Mouse (Mus musculus) olfactory bulb, adult 2 months (tissue): ENCODE measurements at regions not wholly inside any gene's neighbourhood (a gene's known extent, or its start where the extent isn't known, plus 50 kb on each side); places are given as distances from the start of the nearest gene placed in this dataset.

Experiments
- H3K27ac ChIP-seq: fragments of 200-500 bp; 2 replicates; pipeline ENCODE4 v1.5.1; 2012; ENCODE audit warnings: low read depth, low read length; ENCODE audit not compliant: insufficient read depth
- H3K4me1 ChIP-seq: fragments of 200-500 bp; 2 replicates; pipeline ENCODE4 v1.6.1; 2012; ENCODE audit warnings: low read length; ENCODE audit not compliant: control insufficient read depth, insufficient read depth
- H3K4me3 ChIP-seq: fragments of 200-500 bp; 2 replicates; pipeline ENCODE4 v1.5.1; 2012; ENCODE audit warnings: mild to moderate bottlenecking, low read depth, low read length, moderate library complexity; ENCODE audit not compliant: insufficient read depth
- CTCF ChIP-seq: fragments of 200-500 bp; IDR thresholded peaks from 2 replicates; pipeline ENCODE4 v1.5.1; 2012; ENCODE audit warnings: low read depth, mild to moderate bottlenecking, low read length, moderate library complexity; ENCODE audit not compliant: insufficient read depth
- POLR2A ChIP-seq: fragments of 200-500 bp; IDR thresholded peaks from 2 replicates; pipeline ENCODE4 v1.6.1; 2012; ENCODE audit warnings: mild to moderate bottlenecking, low read depth, low read length, moderate library complexity; ENCODE audit not compliant: insufficient read depth
- WGBS: fragments of 180-500 bp; shearing (Covaris S2); methylation state at CpG from one replicate; pipeline ENCODE4 v1.1.7; 2018; 5-methylcytosine and 5-hydroxymethylcytosine counted together

DNA sequence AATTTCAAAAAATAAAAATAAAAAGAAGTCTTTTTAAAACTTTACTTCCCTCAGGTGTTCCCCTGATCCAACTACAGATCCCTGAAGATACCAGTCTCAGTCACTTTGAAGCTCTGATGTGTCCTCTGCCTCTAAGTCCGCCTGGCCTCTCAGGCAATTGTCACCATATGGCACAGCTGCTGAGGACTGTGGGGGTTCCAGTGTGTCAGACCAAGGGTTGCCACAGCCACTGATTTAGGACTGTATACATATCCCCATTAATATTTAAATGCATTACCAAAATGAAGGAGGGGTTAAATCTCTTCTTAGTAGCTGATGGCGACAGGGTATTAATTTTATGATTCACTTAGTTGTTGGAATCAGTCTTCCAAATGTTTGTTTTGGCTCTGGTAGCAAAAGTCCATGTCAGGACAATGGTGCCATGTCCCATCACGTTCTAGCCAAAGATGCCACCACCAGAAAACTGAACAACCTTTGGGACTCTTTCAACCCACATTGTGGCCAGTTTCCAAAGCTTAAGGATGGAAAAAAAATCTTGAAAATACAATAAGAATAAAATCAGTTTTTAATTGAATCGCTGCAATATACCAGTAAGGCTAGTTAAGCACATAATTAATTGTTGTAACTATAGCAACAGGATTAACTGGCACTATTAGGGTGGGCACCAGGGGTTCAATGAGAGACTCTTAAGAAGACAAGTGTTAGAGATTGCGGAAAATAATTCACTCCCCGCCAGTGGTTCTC, 62.5 kb downstream of the Arrdc4 start:
- TF ChIP-seq CTCF (no peak), POLR2A (no peak)
- H3K27ac ChIP-seq: no peak overlapping the region
- H3K4me1 ChIP-seq: no peaks in the 10 kb centered on the region
- H3K4me3 ChIP-seq: no peak overlapping the region
- 65% methylated on average over 6 of the region's 6 CpGs for WGBS

DNA sequence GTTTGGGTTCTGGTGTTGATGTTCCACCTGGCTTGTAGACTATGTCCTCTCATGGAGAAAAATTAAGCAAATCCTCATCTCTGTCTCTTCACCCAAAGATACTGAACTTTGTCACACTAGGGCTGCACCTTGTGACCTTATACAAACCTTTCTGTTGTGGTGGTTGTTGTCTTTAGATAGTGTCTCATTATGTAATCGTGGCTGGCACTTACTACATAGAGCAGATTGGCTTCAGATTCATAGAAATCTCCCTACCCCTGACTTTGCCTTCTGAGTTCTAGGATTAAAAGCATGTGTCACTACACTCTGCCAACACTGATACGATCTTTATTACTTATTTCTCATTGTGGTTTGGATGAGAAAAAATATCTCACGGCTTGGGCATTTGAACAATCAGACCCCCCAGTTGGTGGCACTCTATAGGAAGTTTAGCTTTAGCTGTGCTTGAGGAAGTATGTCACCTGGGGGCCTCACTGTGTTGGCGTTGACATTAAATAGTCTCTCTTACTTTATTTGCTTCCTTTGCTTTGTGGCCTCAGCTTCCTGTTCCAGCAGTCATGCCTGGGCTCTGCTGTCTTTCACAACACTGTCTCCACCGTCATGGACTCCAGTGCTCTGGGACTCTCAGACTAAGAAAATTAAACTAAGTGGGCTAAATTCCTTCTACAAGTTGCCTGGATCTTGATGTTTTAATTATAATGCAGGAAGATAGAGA, 66.0 kb downstream of the Arrdc4 start:
- H3K4me1 ChIP-seq: no peaks in the 10 kb centered on the region
- no peak for TF ChIP-seq POLR2A
- TF ChIP-seq CTCF: no peak
- WGBS: 84% methylated on average over 5 of the region's 5 CpGs
- H3K27ac ChIP-seq: no peak overlapping the region
- no peak overlapping the region for H3K4me3 ChIP-seq

DNA sequence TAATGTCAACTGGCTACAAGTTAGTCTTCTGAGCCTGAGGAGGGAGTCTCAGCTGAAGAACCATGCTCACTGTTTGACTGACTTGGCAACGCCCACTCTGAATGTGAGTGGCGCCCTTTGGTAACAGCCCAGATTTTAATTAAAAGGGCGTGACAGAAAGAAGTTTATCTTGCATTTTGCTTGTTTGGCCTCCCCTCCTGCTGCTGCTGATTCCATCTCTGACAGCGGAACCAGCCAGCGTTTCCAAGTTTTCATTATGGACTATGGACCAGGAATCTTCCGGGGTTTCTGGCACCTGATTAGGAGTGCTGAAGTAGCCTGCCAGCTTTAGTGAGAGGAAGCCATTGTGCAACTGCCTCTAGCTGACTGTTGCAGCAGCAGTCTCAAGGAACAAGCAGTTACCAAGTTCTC, 66.7 kb downstream of the Arrdc4 start:
- TF ChIP-seq CTCF (no peak), POLR2A (no peak)
- Histone ChIP-seq H3K4me3 (no peak overlapping the region), H3K4me1 (no peaks in the 10 kb centered on the region), H3K27ac (no peak overlapping the region)
- WGBS: 18% methylated on average over 6 of the region's 6 CpGs

DNA sequence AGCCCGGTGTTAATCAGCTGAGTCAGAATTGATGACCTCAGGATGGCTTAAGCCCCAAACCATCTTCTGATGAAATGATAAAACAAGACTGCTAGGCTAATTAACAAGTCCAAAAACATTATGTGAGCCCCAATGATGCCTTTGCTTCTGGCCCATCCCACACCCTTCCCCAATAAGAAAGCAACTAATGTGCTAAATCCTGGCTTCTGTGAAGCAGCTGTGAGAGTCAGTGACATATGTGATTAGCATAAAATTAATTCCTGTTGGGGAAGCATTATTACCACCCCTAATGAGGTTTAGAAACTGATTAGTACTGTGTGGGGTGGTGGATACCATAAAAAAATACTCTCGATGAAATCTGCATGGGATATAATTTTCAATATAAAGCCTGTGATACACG, 69.3 kb downstream of the Arrdc4 start:
- Histone ChIP-seq H3K4me3 (no peak overlapping the region), H3K27ac (no peak overlapping the region), H3K4me1 (no peaks in the 10 kb centered on the region)
- 61% methylated on average over 3 of the region's 3 CpGs for WGBS
- TF ChIP-seq CTCF (no peak), POLR2A (no peak)

DNA sequence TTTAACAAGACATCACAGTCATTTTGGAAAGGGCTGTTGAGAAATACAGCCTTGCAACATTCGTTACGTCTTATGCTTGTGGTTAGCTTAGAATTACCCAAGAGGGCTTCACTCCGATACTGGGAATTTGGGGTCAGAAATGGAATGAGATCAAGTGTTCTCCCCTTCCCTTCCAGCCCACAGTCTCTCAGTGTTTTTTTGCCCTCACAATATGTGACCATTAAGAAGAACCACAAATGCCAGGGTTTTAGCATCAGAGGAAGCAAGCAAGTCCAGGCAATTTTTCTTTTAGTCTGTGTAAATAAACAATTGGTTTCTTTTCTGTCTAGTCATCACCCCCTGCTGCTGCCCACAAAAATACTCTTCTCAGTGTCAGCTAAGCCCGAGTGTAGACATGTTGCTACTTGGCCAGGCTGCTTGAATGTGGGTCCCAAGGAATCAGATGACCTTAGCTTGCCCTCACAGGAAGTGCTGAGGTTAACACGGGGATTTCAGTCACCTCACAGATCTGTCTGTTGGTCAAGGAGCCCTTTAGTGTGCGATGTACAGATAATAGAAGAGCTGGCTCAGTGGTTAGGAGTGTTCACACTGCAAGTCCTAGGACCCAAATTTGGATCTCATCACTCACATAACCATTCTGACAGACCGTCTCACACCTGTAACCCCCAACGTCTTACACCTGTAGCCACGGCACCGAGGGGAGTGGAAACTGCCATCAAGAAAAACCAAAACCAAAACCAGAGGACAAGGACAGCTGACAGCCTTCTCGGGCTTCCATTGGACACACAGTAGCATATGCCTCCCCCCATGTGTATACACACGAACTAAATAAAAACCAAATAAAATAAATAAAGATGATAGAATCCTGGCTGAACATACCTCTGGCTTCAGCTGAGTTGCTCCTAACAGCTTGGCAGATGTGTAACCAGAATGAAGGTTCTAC, 81.0 kb downstream of the Arrdc4 start:
- H3K27ac ChIP-seq: no peak overlapping the region
- 81% methylated on average over 12 of the region's 12 CpGs for WGBS
- TF ChIP-seq CTCF (no peak), POLR2A (no peak)
- no peaks in the 10 kb centered on the region for H3K4me1 ChIP-seq
- no peak overlapping the region for H3K4me3 ChIP-seq

DNA sequence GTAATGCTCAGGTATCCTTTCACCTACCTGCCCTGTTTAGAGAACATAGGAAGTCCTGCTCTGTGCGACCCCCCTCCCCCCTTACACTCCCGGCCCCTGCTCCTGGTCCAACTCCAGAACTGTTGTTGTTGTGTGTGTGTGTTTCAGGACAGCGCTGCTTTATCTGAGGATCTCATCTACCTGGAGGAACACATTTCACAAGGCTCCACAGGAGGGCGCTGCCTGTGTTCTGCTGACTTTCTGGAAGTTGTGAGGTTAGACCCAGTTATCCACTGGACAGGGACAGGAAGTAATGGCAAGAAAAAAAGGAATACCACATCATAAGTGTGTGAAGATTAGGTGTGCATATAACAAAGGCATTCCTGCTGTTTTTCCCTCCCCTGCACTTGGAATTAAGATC, 81.8 kb downstream of the Arrdc4 start:
- WGBS: 73% methylated on average over 4 of the region's 4 CpGs

DNA sequence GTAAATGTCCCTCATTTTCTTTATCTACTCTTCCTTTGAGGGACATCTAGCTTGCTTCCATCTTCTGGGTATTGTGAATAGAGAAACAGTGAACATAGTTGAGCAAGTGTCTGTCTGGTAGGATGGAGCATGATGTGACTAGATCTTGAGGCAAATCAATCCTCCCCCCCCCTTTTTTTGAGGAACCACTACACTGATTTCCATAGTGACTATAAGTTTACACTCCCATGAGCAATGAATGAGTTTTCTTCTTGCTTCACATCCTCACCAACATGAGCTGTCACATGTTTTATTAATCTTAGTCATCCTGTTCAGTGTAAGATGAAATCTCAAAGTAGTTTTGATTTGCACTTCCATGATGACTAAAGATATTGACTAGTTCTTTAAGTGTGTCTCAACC, 92.7 kb downstream of the Arrdc4 start:
- TF ChIP-seq CTCF: no peak
- Histone ChIP-seq H3K4me3 (no peak overlapping the region), H3K4me1 (no peaks in the 10 kb centered on the region), H3K27ac (no peak overlapping the region)

More for the DNA sequence above, 81.8 kb downstream of the Arrdc4 start:
- Histone ChIP-seq H3K27ac (no peak overlapping the region), H3K4me1 (no peaks in the 10 kb centered on the region), H3K4me3 (no peak overlapping the region)
- TF ChIP-seq CTCF (no peak), POLR2A (no peak)

DNA sequence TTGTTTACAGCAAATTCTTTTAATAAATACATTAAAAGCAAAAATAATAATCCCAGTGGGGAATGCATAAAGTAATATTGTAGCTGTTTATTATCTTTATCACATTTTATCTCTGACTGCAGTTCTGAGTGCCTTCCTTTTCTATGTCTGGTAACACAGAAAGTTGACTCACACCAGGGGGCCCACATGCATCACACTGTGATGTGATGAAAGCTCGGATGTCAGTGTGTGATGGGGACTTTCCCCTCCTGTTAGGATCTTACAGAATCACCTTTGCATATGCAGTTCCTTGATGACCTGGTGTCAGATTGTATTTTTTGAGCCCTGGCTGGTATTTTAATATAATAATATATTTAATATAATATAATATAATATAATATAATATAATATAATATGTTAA, 95.5 kb downstream of the Arrdc4 start:
- 79% methylated on average over 1 of the region's 1 CpGs for WGBS
- Histone ChIP-seq H3K4me3 (no peak overlapping the region), H3K4me1 (no peaks in the 10 kb centered on the region), H3K27ac (no peak overlapping the region)
- TF ChIP-seq POLR2A (no peak), CTCF (no peak)

DNA sequence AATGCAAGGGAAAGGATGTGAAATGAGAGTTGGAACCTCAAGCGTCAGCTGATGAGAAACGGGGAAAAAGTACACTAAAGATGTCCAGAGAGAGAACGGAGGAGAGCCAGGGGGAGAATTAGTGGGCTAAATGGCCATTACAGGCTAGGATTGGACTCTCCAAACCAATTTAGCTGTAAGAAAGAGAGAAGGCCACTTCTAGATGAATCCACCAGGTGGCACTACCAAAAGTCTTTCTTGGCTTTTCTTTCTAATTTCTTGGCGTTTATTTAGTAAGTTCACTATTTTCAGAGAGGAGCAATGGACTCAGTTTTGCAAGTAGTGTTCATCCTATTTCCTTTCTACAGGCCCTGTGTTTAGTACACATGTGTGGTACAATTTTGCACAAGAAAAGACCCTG, 97.6 kb downstream of the Arrdc4 start:
- WGBS: 61% methylated on average over 4 of the region's 4 CpGs
- no peak overlapping the region for H3K27ac ChIP-seq
- H3K4me1 ChIP-seq: no peaks in the 10 kb centered on the region
- TF ChIP-seq CTCF: no peak
- TF ChIP-seq POLR2A: no peak
- no peak overlapping the region for H3K4me3 ChIP-seq
